Mouse (Mus musculus): ENCODE data around the gene Kcna2. TPM values are rescaled to one million over a fixed set of nuclear protein-coding genes. Genes with fewer than 3 reads are reported as not detected.

Gene Kcna2
- polyA plus RNA-seq, 1 experiment from 2014 or later, result not detected

DNA sequence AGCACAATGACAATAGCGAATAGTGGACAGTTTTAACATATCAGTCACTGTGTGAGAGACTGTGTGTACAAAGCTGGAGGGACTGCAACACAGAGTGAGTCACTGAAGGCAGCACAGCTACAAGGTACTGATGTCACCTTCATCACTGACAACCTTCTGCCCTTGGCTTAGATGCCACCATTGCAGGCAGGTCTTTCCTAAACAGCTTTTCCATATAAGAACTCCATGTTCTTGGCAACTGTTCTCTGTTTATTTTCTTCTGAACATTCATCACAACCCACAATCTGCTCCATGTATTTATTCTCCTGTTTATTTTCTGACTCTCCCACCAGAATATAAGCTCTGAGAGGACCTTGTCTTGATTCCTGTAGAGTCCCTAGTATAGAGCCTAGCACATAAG is 26.7 kb downstream of the Kcna2 start:
- Histone ChIP-seq H3K36me3 (ENCODE audit: control insufficient read depth, insufficient read depth, low read length) (no peaks in the 10 kb centered on the region), H3K9me3 (ENCODE audit: control insufficient read depth, low read length) (no peaks in the 10 kb centered on the region), H3K4me1 (ENCODE audit: control insufficient read depth, insufficient read depth, low read length) (no peaks in the 10 kb centered on the region), H3K27me3 (ENCODE audit: control insufficient read depth, insufficient read depth, low read length) (no peaks in the 10 kb centered on the region), H3K4me2 (ENCODE audit: low read depth, severe bottlenecking) (no peak overlapping the region), H3K4me3 (ENCODE audit: low read depth, low read length) (no peak overlapping the region), H3K27ac (replicated peaks; ENCODE audit: low read depth, low read length) (no peak overlapping the region), H3K9ac (ENCODE audit: low read length) (no peak overlapping the region)
- DNase-seq (ENCODE audit: low spot score) (no peak), ATAC-seq (ENCODE audit: insufficient number of reproducible peaks, low FRiP score, low TSS enrichment, low read depth) (no peak)
- WGBS, result 88% methylated on average over 1 of the region's 1 CpGs

DNA sequence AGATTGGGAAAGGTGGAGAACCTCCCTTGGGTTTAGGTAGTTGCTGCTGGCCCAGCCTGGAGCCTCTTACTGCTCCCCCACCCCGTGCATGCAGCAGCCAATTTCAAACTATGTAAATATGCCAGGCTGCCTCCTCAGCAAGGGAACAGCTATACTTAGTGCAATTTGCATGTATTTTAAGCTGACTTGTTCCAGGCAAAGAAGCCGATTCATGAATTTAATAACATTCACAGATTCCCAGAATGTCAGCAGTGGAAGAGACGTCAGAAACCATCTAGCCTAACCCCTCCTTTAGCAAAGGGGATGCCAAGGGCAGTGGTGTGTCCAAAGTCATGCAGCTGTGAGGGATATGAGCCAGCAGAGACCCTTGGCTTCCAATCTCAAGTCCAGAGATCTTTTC is 27.5 kb downstream of the Kcna2 start:
- WGBS, result 72% methylated on average over 3 of the region's 3 CpGs
- Histone ChIP-seq H3K9ac (ENCODE audit: low read length) (no peak overlapping the region), H3K9me3 (ENCODE audit: control insufficient read depth, low read length) (no peaks in the 10 kb centered on the region), H3K27ac (replicated peaks; ENCODE audit: low read depth, low read length) (no peak overlapping the region), H3K27me3 (ENCODE audit: control insufficient read depth, insufficient read depth, low read length) (no peaks in the 10 kb centered on the region), H3K36me3 (ENCODE audit: control insufficient read depth, insufficient read depth, low read length) (no peaks in the 10 kb centered on the region), H3K4me3 (ENCODE audit: low read depth, low read length) (no peak overlapping the region), H3K4me1 (ENCODE audit: control insufficient read depth, insufficient read depth, low read length) (no peaks in the 10 kb centered on the region), H3K4me2 (ENCODE audit: low read depth, severe bottlenecking) (no peak overlapping the region)
- ATAC-seq (ENCODE audit: insufficient number of reproducible peaks, low FRiP score, low TSS enrichment, low read depth) (no peak), DNase-seq (ENCODE audit: low spot score) (no peak)

DNA sequence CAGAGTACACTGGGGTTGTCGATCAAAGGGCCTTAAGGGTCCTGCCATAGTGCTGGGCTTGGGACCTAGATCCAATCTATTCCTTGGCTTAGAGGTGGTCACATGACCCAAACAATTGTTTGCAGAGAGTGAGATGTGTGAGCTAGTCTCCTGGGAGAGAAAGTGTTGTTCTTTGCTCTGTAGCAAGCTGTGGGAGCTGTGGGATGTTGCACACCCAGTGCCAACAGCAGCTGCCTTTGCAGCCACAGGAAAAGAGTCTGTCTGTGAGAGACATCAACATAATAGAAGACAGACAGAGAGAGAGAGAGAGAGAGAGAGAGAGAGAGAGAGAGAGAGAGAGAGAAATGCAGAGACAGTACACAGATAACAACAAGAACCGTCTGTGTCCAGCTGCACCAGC is 28.3 kb downstream of the Kcna2 start:
- Histone ChIP-seq H3K9ac (ENCODE audit: low read length) (no peak overlapping the region), H3K4me2 (ENCODE audit: low read depth, severe bottlenecking) (no peak overlapping the region), H3K4me1 (ENCODE audit: control insufficient read depth, insufficient read depth, low read length) (no peaks in the 10 kb centered on the region), H3K4me3 (ENCODE audit: low read depth, low read length) (no peak overlapping the region), H3K9me3 (ENCODE audit: control insufficient read depth, low read length) (no peaks in the 10 kb centered on the region), H3K27me3 (ENCODE audit: control insufficient read depth, insufficient read depth, low read length) (no peaks in the 10 kb centered on the region), H3K36me3 (ENCODE audit: control insufficient read depth, insufficient read depth, low read length) (no peaks in the 10 kb centered on the region), H3K27ac (replicated peaks; ENCODE audit: low read depth, low read length) (no peak overlapping the region)
- DNase-seq (ENCODE audit: low spot score) (no peak), ATAC-seq (ENCODE audit: insufficient number of reproducible peaks, low FRiP score, low TSS enrichment, low read depth) (no peak)
- 74% methylated on average over 2 of the region's 2 CpGs for WGBS

DNA sequence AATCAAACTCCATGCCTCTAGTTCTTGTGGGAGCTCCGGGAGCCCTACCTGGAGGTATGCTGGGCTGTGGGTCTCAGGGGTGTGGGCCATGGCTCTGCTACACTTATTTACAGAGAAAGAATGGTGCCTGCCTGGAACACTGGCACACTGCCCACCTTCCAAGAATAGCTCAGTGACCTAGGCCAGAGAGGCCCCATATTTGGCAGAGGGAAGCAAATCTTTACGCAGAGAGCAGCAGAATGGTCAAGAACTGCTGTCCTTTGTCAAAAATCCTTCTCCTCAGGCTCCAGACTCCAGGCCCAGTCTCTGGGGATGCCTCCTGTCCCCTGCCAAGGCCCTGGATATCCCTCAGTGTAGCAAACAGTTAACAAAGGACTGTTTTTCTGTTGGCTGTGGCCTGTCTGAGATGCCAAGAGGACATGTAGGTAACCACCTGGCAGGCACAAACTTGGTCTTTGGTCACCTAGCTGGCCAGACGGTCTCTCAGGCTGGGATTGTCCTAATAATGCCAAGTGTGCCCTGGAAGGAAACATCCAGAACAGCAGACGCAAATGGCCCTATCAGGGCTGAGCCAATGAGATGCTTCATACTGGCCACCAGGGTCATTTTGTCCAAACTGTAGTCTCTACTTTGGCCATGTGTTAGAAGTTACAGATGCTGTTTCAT is 29.8 kb downstream of the Kcna2 start:
- ATAC-seq (ENCODE audit: insufficient number of reproducible peaks, low FRiP score, low TSS enrichment, low read depth), result no peak

DNA sequence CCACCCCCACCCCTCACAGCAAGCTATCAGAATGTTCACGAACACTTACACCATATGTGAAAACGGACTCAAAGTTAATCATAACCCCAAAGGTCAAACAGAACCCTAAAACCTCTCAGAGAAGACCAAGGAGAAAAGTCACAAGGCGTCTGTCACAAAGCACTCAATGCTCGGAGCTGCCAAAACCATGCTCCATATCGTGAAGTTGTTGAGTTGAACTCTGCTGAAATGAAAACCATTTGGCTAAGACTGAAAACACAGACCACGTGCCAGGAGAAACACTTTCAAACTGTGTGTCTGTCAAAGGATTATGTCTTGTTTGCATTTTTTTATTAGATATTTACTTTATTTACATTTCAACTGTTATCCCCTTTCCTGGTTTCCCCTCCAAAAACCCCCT is 30.9 kb downstream of the Kcna2 start:
- no peak overlapping the region for H3K27ac ChIP-seq (replicated peaks; ENCODE audit: low read depth, low read length)
- no peaks in the 10 kb centered on the region for H3K36me3 ChIP-seq (ENCODE audit: control insufficient read depth, insufficient read depth, low read length)
- no peak overlapping the region for H3K9ac ChIP-seq (ENCODE audit: low read length)
- DNase-seq (ENCODE audit: low spot score) (no peak), ATAC-seq (ENCODE audit: insufficient number of reproducible peaks, low FRiP score, low TSS enrichment, low read depth) (no peak)
- no peaks in the 10 kb centered on the region for H3K4me1 ChIP-seq (ENCODE audit: control insufficient read depth, insufficient read depth, low read length)
- H3K9me3 ChIP-seq (ENCODE audit: control insufficient read depth, low read length), result no peaks in the 10 kb centered on the region
- H3K4me3 ChIP-seq (ENCODE audit: low read depth, low read length), result no peak overlapping the region
- H3K4me2 ChIP-seq (ENCODE audit: low read depth, severe bottlenecking), result no peak overlapping the region
- H3K27me3 ChIP-seq (ENCODE audit: control insufficient read depth, insufficient read depth, low read length), result no peaks in the 10 kb centered on the region
- WGBS, result 72% methylated on average over 6 of the region's 6 CpGs

More for the DNA sequence above, 29.8 kb downstream of the Kcna2 start:
- Histone ChIP-seq H3K9ac (ENCODE audit: low read length) (no peak overlapping the region), H3K4me1 (ENCODE audit: control insufficient read depth, insufficient read depth, low read length) (no peaks in the 10 kb centered on the region), H3K36me3 (ENCODE audit: control insufficient read depth, insufficient read depth, low read length) (no peaks in the 10 kb centered on the region), H3K4me2 (ENCODE audit: low read depth, severe bottlenecking) (no peak overlapping the region), H3K27ac (replicated peaks; ENCODE audit: low read depth, low read length) (no peak overlapping the region), H3K4me3 (ENCODE audit: low read depth, low read length) (no peak overlapping the region), H3K9me3 (ENCODE audit: control insufficient read depth, low read length) (no peaks in the 10 kb centered on the region), H3K27me3 (ENCODE audit: control insufficient read depth, insufficient read depth, low read length) (no peaks in the 10 kb centered on the region)
- 89% methylated on average over 4 of the region's 4 CpGs for WGBS
- DNase-seq (ENCODE audit: low spot score), result no peak

DNA sequence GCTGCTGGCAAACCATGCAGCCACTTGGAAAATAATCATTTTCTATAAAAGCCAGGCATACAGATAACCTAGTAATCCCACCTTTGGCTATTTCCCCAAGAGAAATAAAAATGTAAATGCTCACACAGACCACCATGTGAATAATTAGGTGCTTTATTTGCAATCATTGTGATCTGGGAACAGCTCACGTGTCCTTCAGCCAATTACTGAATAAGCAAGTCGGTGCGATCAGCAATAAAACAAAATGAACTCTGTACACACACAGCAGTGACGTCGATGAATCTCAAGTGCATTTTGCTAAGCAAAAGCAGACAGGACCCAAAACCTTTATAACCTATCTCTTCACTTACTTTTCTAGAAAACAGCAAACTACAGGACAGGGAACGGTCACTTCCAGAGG is 31.7 kb downstream of the Kcna2 start:
- Histone ChIP-seq H3K4me1 (ENCODE audit: control insufficient read depth, insufficient read depth, low read length) (no peaks in the 10 kb centered on the region), H3K27ac (replicated peaks; ENCODE audit: low read depth, low read length) (no peak overlapping the region), H3K9me3 (ENCODE audit: control insufficient read depth, low read length) (no peaks in the 10 kb centered on the region), H3K4me3 (ENCODE audit: low read depth, low read length) (no peak overlapping the region), H3K9ac (ENCODE audit: low read length) (no peak overlapping the region), H3K27me3 (ENCODE audit: control insufficient read depth, insufficient read depth, low read length) (no peaks in the 10 kb centered on the region), H3K36me3 (ENCODE audit: control insufficient read depth, insufficient read depth, low read length) (no peaks in the 10 kb centered on the region), H3K4me2 (ENCODE audit: low read depth, severe bottlenecking) (no peak overlapping the region)
- ATAC-seq (ENCODE audit: insufficient number of reproducible peaks, low FRiP score, low TSS enrichment, low read depth) (no peak), DNase-seq (ENCODE audit: low spot score) (no peak)
- 87% methylated on average over 6 of the region's 6 CpGs for WGBS

DNA sequence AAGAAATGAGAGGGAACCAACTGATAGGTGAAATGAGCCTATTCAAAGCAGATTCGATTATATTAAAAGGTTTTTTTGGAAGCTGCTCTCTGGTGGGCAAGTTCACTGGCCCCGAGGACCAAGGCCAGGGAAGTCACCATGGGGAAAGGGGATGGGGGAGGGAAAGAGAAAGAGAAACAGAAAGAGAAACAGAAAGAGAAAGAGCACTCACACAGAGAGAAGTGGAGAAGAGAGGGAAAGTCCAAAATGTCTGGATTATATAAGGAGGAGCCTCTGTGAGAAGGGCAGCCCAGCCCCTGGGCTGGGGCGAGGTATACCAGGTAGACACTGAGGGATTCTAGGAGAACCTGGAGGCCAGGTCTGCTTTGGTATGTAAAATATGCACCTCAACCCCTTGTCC is 33.5 kb downstream of the Kcna2 start:
- H3K9me3 ChIP-seq (ENCODE audit: control insufficient read depth, low read length), result no peaks in the 10 kb centered on the region

DNA sequence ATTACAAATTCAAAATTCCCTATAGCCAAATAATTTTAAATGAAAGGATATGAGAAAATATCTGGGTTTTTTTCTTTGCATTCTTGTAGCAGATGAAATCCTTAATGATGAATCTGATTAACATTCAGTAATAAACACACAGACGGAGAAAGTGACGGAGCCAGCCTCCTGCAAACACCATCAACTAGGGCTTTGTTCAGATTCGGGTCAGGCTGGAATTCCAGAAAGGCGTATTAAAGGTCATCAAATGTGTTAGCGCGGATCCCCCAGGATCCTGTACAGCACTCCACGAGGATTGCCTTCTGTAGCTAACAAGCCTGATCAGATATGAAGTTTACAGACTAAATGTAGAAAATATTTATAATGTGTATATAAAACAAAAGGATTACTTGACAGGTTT is 46.2 kb downstream of the Kcna2 start:
- H3K36me3 ChIP-seq (ENCODE audit: control insufficient read depth, insufficient read depth, low read length), result no peaks in the 10 kb centered on the region
- H3K4me1 ChIP-seq (ENCODE audit: control insufficient read depth, insufficient read depth, low read length), result no peaks in the 10 kb centered on the region
- no peak overlapping the region for H3K9ac ChIP-seq (ENCODE audit: low read length)
- H3K9me3 ChIP-seq (ENCODE audit: control insufficient read depth, low read length), result no peaks in the 10 kb centered on the region
- WGBS, result 84% methylated on average over 7 of the region's 7 CpGs
- no peaks in the 10 kb centered on the region for H3K27me3 ChIP-seq (ENCODE audit: control insufficient read depth, insufficient read depth, low read length)
- DNase-seq (ENCODE audit: low spot score), result no peak
- no peak for ATAC-seq (ENCODE audit: insufficient number of reproducible peaks, low FRiP score, low TSS enrichment, low read depth)
- H3K4me3 ChIP-seq (ENCODE audit: low read depth, low read length), result no peak overlapping the region
- H3K4me2 ChIP-seq (ENCODE audit: low read depth, severe bottlenecking), result no peak overlapping the region
- H3K27ac ChIP-seq (replicated peaks; ENCODE audit: low read depth, low read length), result no peak overlapping the region

More for the DNA sequence above, 33.5 kb downstream of the Kcna2 start:
- H3K4me3 ChIP-seq (ENCODE audit: low read depth, low read length), result no peak overlapping the region
- WGBS, result 87% methylated on average over 3 of the region's 3 CpGs
- ATAC-seq (ENCODE audit: insufficient number of reproducible peaks, low FRiP score, low TSS enrichment, low read depth), result no peak
- H3K27ac ChIP-seq (replicated peaks; ENCODE audit: low read depth, low read length), result no peak overlapping the region
- H3K4me2 ChIP-seq (ENCODE audit: low read depth, severe bottlenecking), result no peak overlapping the region
- no peaks in the 10 kb centered on the region for H3K36me3 ChIP-seq (ENCODE audit: control insufficient read depth, insufficient read depth, low read length)
- DNase-seq (ENCODE audit: low spot score), result no peak
- H3K4me1 ChIP-seq (ENCODE audit: control insufficient read depth, insufficient read depth, low read length), result no peaks in the 10 kb centered on the region
- no peak overlapping the region for H3K9ac ChIP-seq (ENCODE audit: low read length)
- no peaks in the 10 kb centered on the region for H3K27me3 ChIP-seq (ENCODE audit: control insufficient read depth, insufficient read depth, low read length)

DNA sequence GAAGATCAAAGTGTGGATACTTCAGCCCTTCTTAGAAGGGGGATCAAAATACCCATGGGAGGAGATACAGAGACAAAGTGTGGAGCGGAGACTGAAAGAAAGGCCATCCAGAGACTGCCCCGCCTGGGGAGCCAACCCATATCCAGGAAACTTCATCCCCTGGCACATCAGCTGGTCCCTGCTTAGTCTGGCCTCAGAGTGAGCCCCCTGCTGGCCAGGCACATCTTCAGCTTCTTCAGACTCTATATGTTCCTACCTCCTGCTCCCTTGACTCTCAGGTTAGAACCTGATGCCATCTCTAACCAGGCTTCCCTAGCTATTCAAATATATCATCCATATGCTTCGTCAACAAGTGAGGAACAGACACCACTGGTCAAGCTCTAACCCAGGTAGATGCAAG is 48.1 kb downstream of the Kcna2 start:
- Histone ChIP-seq H3K27me3 (ENCODE audit: control insufficient read depth, insufficient read depth, low read length) (no peaks in the 10 kb centered on the region), H3K4me2 (ENCODE audit: low read depth, severe bottlenecking) (no peak overlapping the region), H3K36me3 (ENCODE audit: control insufficient read depth, insufficient read depth, low read length) (no peaks in the 10 kb centered on the region), H3K9me3 (ENCODE audit: control insufficient read depth, low read length) (no peaks in the 10 kb centered on the region), H3K27ac (replicated peaks; ENCODE audit: low read depth, low read length) (no peak overlapping the region), H3K9ac (ENCODE audit: low read length) (no peak overlapping the region), H3K4me3 (ENCODE audit: low read depth, low read length) (no peak overlapping the region), H3K4me1 (ENCODE audit: control insufficient read depth, insufficient read depth, low read length) (no peaks in the 10 kb centered on the region)
- 67% methylated on average over 3 of the region's 3 CpGs for WGBS
- DNase-seq (ENCODE audit: low spot score), result peak; percentile 34
- ATAC-seq (ENCODE audit: insufficient number of reproducible peaks, low FRiP score, low TSS enrichment, low read depth), result no peak

Data from limb, embryonic 11.5 days (tissue).